Mouse (Mus musculus): ENCODE data around the gene Cul4a.

Cul4a gene

GRCm38 (mm10) chr8:13139641-13140182 lies 34.3 kb downstream of the Cul4a start:
- DNase-seq (ENCODE audit: low spot score), result no peak

DNA sequence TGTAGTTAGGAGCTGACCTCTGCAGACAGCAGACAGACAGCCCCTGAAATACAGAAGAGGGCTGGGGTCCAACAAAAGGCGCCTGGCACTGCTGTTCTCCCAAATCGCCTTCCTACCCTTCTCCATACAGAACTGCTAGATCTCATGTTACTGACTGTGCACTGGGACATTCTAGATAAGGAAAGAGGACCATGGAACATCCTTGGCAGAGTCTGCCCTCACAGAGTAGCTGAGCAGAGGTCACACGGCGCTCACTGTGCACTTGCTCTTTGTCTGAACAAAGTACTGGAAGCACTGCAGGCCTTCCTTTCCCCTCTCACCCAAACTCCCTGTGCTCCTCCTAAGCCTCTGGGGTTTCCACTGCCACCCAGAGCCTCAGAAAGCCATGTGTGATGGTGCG lies 36.3 kb downstream of the Cul4a start:
- no peak for DNase-seq (ENCODE audit: low spot score)

- no peak for DNase-seq (ENCODE audit: low spot score)
Measured at GRCm38 (mm10) chr8:13148476-13148875, 43.1 kb downstream of the Cul4a start.

DNA sequence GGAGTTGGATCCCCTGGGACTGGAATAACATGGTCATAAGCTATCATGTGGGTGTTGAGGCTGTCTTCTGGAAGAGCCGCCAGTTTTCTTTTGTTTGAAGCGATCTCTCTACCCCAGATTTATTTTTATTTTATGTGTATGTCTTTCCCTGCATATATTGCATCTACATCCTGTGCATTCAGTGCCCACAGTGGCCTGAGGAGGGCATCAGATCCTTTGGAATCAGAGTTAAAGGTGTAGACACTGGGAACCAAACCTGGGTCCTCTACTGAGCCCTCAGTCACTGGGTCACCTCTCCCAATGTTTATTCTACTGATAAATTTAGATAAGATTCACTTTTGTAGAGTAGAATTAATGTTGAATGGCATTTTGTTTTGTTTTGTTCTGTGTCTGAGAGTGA lies 43.9 kb downstream of the Cul4a start:
- DNase-seq (ENCODE audit: low spot score), result no peak

DNA sequence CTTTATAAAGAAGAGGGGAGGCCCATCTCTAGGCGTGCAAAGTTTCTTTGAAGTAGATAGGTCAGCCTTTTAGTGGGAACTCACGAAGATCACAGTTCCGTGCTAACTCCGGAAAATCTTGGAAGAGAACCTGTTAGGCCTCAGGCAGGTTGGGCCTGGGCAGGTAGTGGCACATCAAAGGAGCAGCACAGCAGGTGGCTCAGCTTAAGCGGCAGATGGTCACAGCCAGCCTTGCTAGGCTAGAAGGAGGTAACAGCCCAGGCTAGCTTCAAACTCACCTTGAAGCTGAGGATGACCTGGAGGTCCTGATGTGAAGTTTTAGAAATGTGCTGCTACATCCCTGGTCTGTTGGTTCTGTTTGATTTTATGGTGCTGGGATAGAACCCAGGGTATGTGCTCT lies 44.4 kb downstream of the Cul4a start:
- DNase-seq (ENCODE audit: low spot score), result no peak

- no peak for DNase-seq (ENCODE audit: low spot score)
Measured at GRCm38 (mm10) chr8:13150929-13151328, 45.5 kb downstream of the Cul4a start.

DNA sequence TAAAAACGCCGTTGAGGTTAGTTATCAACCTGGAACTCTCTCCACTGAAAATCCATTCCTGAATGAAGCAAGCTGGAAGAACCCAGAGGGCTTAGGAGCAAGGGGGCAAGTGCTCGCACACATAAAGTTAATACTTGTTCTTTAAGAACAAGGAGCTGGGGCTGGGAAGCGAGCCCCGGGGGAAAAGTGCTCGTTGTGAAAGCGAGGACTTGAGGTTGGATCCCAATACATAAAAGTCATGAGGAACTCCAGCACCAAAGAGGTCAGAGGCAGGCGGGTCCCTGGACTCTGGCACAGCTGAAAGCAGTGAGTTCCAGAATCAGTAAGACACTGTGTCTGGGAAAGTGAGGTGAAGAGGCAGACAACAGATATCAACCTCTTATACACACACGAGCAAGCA lies 48.7 kb downstream of the Cul4a start:
- DNase-seq (ENCODE audit: low spot score), result no peak

- DNase-seq (ENCODE audit: low spot score), result no peak
Measured at GRCm38 (mm10) chr8:13155358-13155757, 49.9 kb downstream of the Cul4a start.

- DNase-seq (ENCODE audit: low spot score), result no peak
Measured at GRCm38 (mm10) chr8:13156327-13157097, 51.1 kb downstream of the Cul4a start.

GRCm38 (mm10) chr8:13158718-13159376 lies 53.4 kb downstream of the Cul4a start, which contains the start of gene Lamp1:
Gene Lamp1, plus strand, starts transcription at chr8:13159161.
- DNase-seq (ENCODE audit: low spot score), result peak; percentile 99

DNA sequence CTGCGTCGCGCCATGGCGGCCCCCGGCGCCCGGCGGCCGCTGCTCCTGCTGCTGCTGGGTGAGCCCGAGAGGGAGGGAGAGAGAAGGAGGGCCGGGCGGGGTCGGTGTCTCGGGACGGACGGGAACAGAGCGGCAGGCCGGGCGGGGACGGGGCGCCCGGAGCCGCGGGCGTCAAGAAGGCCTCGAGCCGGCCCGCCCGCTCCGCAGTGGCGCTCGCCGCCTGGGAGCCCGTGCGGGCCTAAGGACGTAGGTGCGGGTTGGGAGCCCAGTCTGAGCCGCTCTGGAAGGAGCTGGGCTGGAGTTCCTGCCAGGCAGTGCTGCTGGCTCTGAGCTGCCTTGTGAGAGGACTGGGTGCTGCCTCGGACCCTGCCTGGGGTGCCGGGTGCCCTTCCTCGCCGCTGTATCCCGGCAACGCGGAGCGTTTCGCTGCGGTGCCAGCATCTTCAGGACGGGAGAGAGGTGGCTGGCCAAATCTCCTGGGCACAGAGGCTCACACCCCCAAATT lies 54.0 kb downstream of the Cul4a start:
- no peak for DNase-seq (ENCODE audit: low spot score)

DNA sequence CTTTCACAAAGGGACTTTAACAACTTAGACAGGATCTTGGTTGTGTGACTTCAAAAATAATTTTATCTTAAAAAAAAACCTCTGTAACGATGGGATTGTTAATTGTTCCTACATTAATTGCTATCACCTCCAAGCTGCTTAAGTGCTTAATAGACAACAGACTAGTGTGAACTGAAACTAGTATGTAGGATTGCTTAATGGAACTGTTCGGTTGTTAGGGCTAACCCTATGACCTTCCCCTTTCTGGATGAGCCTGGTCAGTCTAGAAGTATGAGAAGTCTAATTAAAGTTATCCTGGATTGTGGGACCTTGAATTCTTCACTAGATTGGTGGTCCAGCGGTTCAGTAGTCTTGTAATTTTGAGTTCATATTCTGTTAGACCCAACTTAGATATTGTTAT lies 55.3 kb downstream of the Cul4a start:
- DNase-seq (ENCODE audit: low spot score), result no peak

DNA sequence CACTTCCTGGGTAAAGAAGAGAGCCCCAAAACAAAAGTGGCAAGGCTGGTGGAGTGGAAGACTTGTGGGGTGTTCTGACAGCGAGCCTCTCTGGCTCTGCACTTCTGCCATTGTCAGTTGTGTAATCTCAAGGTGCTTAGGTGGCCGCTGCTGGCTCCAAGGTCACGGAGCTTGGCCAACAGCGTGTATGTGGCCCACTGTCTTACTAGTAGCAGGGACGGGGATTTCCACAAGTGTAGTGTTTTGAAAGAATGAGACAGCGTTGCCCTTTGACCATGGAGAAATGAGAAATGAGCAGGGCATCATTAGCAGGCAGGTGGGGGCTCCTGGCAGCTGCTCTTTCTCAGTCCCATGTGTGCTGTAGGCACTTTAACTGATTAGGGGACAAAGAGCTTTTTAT lies 56.7 kb downstream of the Cul4a start:
- no peak for DNase-seq (ENCODE audit: low spot score)

DNA sequence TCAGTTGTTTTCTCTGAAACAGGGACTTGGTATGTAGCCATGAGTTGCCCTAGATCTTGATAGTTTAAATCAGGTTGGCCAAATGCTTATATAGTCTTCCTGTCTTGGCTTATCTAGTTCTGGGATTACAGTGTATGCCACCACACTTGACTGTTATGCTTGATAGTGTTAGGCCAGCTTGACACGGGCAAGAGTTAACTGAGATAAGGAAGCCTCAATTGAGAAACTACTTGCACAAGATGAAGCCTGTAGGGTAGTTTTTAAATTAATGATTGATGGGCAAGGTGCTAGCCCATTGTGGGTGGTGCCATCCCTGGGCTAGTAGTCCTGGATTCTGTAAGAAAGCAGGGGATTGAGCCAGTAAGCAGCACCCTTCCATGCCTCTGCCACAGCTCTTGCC lies 58.1 kb downstream of the Cul4a start:
- no peak for DNase-seq (ENCODE audit: low spot score)

DNA sequence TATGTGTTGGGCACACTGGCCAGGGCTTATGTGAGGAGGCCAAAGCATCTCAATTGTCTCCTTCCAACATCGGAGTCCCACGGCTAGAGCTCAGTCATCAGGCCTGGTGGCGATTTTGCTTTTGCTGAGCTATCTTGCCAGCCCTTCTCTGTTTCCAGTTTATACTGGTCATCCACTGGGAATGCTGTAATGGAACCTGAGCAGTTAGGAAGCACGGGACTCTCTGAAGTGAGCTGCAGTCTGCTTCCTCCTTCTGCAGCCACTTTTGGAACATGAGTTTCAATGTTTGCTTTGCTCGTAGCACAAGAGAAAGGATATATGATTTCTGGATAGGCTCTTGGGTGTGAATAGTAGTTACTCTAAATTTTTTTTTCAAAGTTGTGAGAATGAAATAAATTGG lies 58.9 kb downstream of the Cul4a start:
- no peak for DNase-seq (ENCODE audit: low spot score)

DNA sequence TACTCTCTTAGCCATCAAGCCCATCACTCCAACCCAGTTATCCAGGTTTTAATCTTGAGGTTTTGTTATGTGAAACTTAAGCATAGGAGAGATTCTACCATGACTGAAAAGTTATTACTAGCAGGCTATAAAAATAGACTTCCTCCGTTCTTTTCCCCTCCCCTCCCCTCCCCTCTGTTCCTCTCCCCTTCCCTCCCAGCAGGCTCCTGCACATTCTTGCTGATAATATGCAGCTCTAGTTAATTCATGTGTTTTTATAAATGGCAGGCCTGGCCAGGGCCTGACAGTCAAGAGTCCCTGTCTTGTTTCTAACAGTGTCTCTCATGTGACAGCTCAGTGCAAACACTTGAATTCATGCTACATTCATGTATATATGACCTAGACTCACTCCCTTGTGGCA lies 65.1 kb downstream of the Cul4a start:
- DNase-seq (ENCODE audit: low spot score), result no peak

DNA sequence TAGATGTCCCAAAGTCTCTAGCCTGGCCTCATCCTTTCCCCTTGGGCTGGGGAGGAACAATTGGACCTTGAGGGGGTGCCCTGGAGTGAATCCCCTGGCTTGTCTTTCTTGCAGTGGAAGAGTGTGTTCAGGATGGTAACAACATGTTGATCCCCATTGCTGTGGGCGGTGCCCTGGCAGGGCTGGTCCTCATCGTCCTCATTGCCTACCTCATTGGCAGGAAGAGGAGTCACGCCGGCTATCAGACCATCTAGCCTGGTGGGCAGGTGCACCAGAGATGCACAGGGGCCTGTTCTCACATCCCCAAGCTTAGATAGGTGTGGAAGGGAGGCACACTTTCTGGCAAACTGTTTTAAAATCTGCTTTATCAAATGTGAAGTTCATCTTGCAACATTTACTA lies 68.9 kb downstream of the Cul4a start:
- DNase-seq (ENCODE audit: low spot score), result no peak

DNA sequence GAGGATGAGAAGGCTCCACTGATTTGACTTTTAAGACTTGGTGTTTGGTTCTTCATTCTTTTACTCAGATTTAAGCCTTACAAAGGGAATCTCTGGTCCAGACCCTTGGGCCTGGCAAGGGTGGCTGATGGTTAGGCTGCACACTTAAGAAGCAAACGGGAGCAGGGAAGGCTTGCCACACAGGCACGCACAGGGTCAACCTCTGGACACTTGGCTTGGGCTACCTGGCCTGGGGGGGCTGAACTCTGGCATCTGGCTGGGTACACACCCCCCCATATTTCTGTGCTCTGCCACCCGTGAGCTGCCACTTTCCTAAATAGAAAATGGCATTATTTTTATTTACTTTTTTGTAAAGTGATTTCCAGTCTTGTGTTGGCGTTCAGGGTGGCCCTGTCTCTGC lies 69.4 kb downstream of the Cul4a start:
- DNase-seq (ENCODE audit: low spot score), result no peak

- DNase-seq (ENCODE audit: low spot score), result no peak
Measured at GRCm38 (mm10) chr8:13175650-13176049, 70.2 kb downstream of the Cul4a start.

GRCm38 (mm10) chr8:13177173-13177852 lies 71.9 kb downstream of the Cul4a start:
- DNase-seq (ENCODE audit: low spot score), result no peak

GRCm38 (mm10) chr8:13178137-13178536 lies 72.7 kb downstream of the Cul4a start:
- DNase-seq (ENCODE audit: low spot score), result no peak

DNA sequence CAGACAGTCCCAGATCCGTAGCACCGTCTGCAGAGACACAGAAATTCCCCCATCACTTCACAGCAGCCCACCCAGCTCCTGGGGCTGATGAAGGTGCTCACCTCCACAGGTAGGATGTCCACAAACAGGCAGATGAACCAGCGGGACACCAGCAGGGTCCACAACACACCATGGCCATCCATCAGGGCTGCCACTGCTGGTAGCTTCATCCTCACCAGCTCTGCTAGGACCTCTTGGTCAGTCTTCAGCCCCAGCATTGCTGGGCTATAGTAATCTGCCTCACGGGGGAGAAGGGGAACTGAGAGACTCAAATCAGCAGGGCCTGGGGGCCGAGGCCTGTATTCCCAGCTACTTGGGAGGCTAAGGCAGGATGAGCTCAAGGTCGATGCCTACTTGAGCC lies 74.1 kb downstream of the Cul4a start:
- no peak for DNase-seq (ENCODE audit: low spot score)

DNA sequence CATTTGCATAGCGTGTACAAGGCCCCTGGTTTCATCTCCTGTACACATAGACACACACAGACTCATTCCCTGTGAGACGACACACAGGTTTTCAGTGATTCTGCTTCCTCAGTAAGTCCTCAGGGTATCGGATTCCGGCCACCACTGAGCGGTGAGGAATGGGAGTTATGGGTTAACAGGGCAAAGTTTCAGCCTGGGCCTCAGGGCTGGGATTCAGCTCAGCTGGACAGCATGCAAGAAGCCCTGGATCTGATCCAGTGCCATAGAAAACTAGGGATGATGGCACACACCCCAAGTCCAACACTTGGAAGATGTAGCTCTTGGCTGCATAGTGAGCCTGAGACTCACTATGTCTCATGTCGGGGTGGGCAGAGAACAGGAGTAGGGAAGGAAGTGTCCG lies 74.5 kb downstream of the Cul4a start:
- DNase-seq (ENCODE audit: low spot score), result no peak

All from ovary, postnatal 14 days (tissue).